Comparison of ENCODE assay signal across 8 mouse cellular contexts in genomic region chr11:117964294-117964693, GRCm38 (mm10). TPM values are rescaled to one million over a fixed set of nuclear protein-coding genes. Genes with fewer than 3 reads are reported as not detected.
A peak's percentile ranks its signal among the peaks of the same experiment; 100 is the strongest.
DNase-seq lines count a peak whose midpoint lies in the region; ATAC-seq and TF ChIP-seq lines count a peak whose summit lies in the region.

No protein-coding gene starts in this region.

- peak overlapping the region; percentile 96 for H3K27ac ChIP-seq in kidney, embryonic 15.5 days
- peak overlapping the region; percentile 89 for H3K27ac ChIP-seq in cortical plate, adult 2 months (ENCODE audit: insufficient read depth, low read length)
- H3K27ac ChIP-seq in hindbrain, embryonic 11.5 days (ENCODE audit: low read depth, low read length): peak overlapping the region; percentile 2; the same call in 1 of the 2 replicates
- no peak overlapping the region; the same call in 1 of the 2 replicates for H3K27ac ChIP-seq in midbrain, embryonic 13.5 days

- peak overlapping the region; percentile 72 for H3K4me2 ChIP-seq in kidney, embryonic 15.5 days
- H3K4me2 ChIP-seq in hindbrain, embryonic 11.5 days (replicated peaks; ENCODE audit: low read depth, low read length): peak overlapping the region; percentile 71; the same call in 1 of the 2 replicates
- H3K4me2 ChIP-seq in midbrain, embryonic 13.5 days (replicated peaks): peak overlapping the region; percentile 58

- H3K9ac ChIP-seq in kidney, embryonic 15.5 days: peak overlapping the region; percentile 36; the same call in 1 of the 2 replicates
- no peak overlapping the region for H3K9ac ChIP-seq in hindbrain, embryonic 11.5 days (ENCODE audit: low read depth, low read length)
- no peak overlapping the region for H3K9ac ChIP-seq in midbrain, embryonic 13.5 days (replicated peaks)

- TF ChIP-seq POLR2A in cortical plate, adult 2 months (IDR thresholded peaks at IDR 0.05; ENCODE audit: extremely low read depth, insufficient read depth, low read length): no peak

- H3K27me3 ChIP-seq in kidney, embryonic 15.5 days: peaks cover 16% of the 10 kb centered on the region
- H3K27me3 ChIP-seq in hindbrain, embryonic 11.5 days (ENCODE audit: control insufficient read depth, insufficient read depth, low read length): peaks cover 23% of the 10 kb centered on the region
- H3K27me3 ChIP-seq in midbrain, embryonic 13.5 days: peaks cover 41% of the 10 kb centered on the region

- 12% methylated on average over 1 of the region's 1 CpGs for WGBS in kidney, embryonic 15.5 days
- 31% methylated on average over 1 of the region's 1 CpGs for WGBS in hindbrain, embryonic 11.5 days
- WGBS in midbrain, embryonic 13.5 days: 20% methylated on average over 1 of the region's 1 CpGs

- no peaks in the 10 kb centered on the region for H3K9me3 ChIP-seq in kidney, embryonic 15.5 days (replicated peaks)
- no peaks in the 10 kb centered on the region for H3K9me3 ChIP-seq in hindbrain, embryonic 11.5 days (ENCODE audit: control insufficient read depth, low read length)
- no peaks in the 10 kb centered on the region for H3K9me3 ChIP-seq in midbrain, embryonic 13.5 days

- no peak for DNase-seq in kidney, postnatal 14 days
- DNase-seq in hindbrain, embryonic 11.5 days (ENCODE audit: low spot score): peak; percentile 27
- no peak for DNase-seq in gastrocnemius, postnatal 10 days
- DNase-seq in thymus, postnatal 36 days: no peak
- no peak for DNase-seq in layer of hippocampus, postnatal 25 days (ENCODE audit: extremely low spot score in 1 of 2, low spot score in 1 of 2)

- peaks cover 9% of the 10 kb centered on the region for H3K36me3 ChIP-seq in kidney, embryonic 15.5 days
- H3K36me3 ChIP-seq in hindbrain, embryonic 11.5 days (ENCODE audit: control insufficient read depth, insufficient read depth, low read length): no peaks in the 10 kb centered on the region
- H3K36me3 ChIP-seq in midbrain, embryonic 13.5 days: no peaks in the 10 kb centered on the region

- 0 out of 2 replicates have a peak overlapping the region, but pooled peaks have one; percentile 38 for H3K4me3 ChIP-seq in kidney, embryonic 15.5 days (replicated peaks)
- H3K4me3 ChIP-seq in cortical plate, adult 2 months (ENCODE audit: insufficient read depth, low read length): no peak overlapping the region
- no peak overlapping the region for H3K4me3 ChIP-seq in hindbrain, embryonic 11.5 days (ENCODE audit: low read depth, low read length)
- H3K4me3 ChIP-seq in midbrain, embryonic 13.5 days (replicated peaks): no peak overlapping the region

- no peak for ATAC-seq in kidney, embryonic 15.5 days (replicated peaks; ENCODE audit: low FRiP score)
- no peak for ATAC-seq in hindbrain, embryonic 11.5 days (ENCODE audit: low FRiP score)
- no peak for ATAC-seq in midbrain, embryonic 13.5 days

- TF ChIP-seq CTCF in cortical plate, adult 2 months (IDR thresholded peaks at IDR 0.05; ENCODE audit: extremely low read depth, insufficient read depth, low read length): no peak

- peaks cover 86% of the 10 kb centered on the region for H3K4me1 ChIP-seq in kidney, embryonic 15.5 days
- peaks cover 8% of the 10 kb centered on the region for H3K4me1 ChIP-seq in cortical plate, adult 2 months (ENCODE audit: control insufficient read depth, insufficient read depth, low read length)
- peaks cover 29% of the 10 kb centered on the region for H3K4me1 ChIP-seq in hindbrain, embryonic 11.5 days (replicated peaks; ENCODE audit: control insufficient read depth, insufficient read depth, low read length)
- H3K4me1 ChIP-seq in midbrain, embryonic 13.5 days (replicated peaks): peaks cover 68% of the 10 kb centered on the region

RNA-seq across cellular contexts. Expression of gene Socs3, which starts 5.6 kb away (rescaled TPM):
- polyA plus RNA-seq in kidney, embryonic 15.5 days (2015; fragmentation: Nextera tagmentation; extraction: Ambion mirVana): 14.1 and 15.2 TPM in 2 replicates
- polyA plus RNA-seq in cortical plate, adult 2 months (2012; rRNA removed): 5.0 TPM in 2 replicates
- polyA plus RNA-seq in hindbrain, embryonic 11.5 days (2014; fragmentation: Nextera tagmentation; extraction: Ambion mirVana): 3.4 and 5.6 TPM in 2 replicates
- 8.3 and 9.3 TPM in 2 replicates for polyA plus RNA-seq in midbrain, embryonic 13.5 days (2015; fragmentation: Nextera tagmentation; extraction: Ambion mirVana)
- 1 to 10 TPM; 6.2 to 9.8 TPM for total RNA-seq in gastrocnemius, postnatal 10 days (2021)
- total RNA-seq in layer of hippocampus, postnatal 25 days (2021): 1 to 10 TPM; 1.3 to 1.8 TPM

RNA-seq across cellular contexts. Expression of gene Pgs1, which starts 21.8 kb away (rescaled TPM):
- 34.1 and 38.9 TPM in 2 replicates for polyA plus RNA-seq in kidney, embryonic 15.5 days (2015; fragmentation: Nextera tagmentation; extraction: Ambion mirVana)
- 81.6 and 86.6 TPM in 2 replicates for polyA plus RNA-seq in cortical plate, adult 2 months (2012; rRNA removed)
- polyA plus RNA-seq in hindbrain, embryonic 11.5 days (2014; fragmentation: Nextera tagmentation; extraction: Ambion mirVana): 38.6 and 39.1 TPM in 2 replicates
- polyA plus RNA-seq in midbrain, embryonic 13.5 days (2015; fragmentation: Nextera tagmentation; extraction: Ambion mirVana): 46.0 and 50.8 TPM in 2 replicates
- total RNA-seq in gastrocnemius, postnatal 10 days (2021): 10 to 100 TPM; 17.8 to 21.6 TPM
- total RNA-seq in layer of hippocampus, postnatal 25 days (2021): 10 to 100 TPM; 74.2 to 75.9 TPM
